Mouse (Mus musculus): ENCODE data around the gene Ifnar1. TPM values are rescaled to one million over a fixed set of nuclear protein-coding genes. Genes with fewer than 3 reads are reported as not detected.
A peak's percentile ranks its signal among the peaks of the same experiment; 100 is the strongest.

The Ifnar1 gene
- polyA plus RNA-seq, 1 experiment from 2014 or later = 19.2 TPM

GRCm38 (mm10) chr16:91485841-91486240 is 803 bp downstream of the Ifnar1 start:
- Histone ChIP-seq H3K9ac (ENCODE audit: low read length) (peak overlapping the region; percentile 85), H3K27me3 (ENCODE audit: control insufficient read depth, insufficient read depth, low read length) (no peaks in the 10 kb centered on the region), H3K9me3 (ENCODE audit: control insufficient read depth, low read length) (no peaks in the 10 kb centered on the region), H3K4me2 (replicated peaks; ENCODE audit: low read depth) (peak overlapping the region; percentile 78), H3K4me1 (replicated peaks; ENCODE audit: control insufficient read depth, insufficient read depth) (peaks cover 3% of the 10 kb centered on the region; the same call in 1 of the 2 replicates), H3K27ac (replicated peaks) (peak overlapping the region; percentile 94), H3K4me3 (ENCODE audit: low read depth, low read length) (peak overlapping the region; percentile 80), H3K36me3 (ENCODE audit: control insufficient read depth, insufficient read depth, low read length) (peaks cover 5% of the 10 kb centered on the region; the same call in 1 of the 2 replicates)
- no peak for ATAC-seq (ENCODE audit: low FRiP score, low TSS enrichment)
- 23% methylated on average over 5 of the region's 5 CpGs for WGBS
- DNase-seq (ENCODE audit: low spot score) = no peak
- TF ChIP-seq CTCF (IDR thresholded peaks at IDR 0.05; ENCODE audit: low read depth) (no peak), EP300 (optimal IDR thresholded peaks at IDR 0.05) (no peak)

GRCm38 (mm10) chr16:91488066-91488465 is 3.0 kb downstream of the Ifnar1 start:
- TF ChIP-seq CTCF (IDR thresholded peaks at IDR 0.05; ENCODE audit: low read depth) (no peak), EP300 (optimal IDR thresholded peaks at IDR 0.05) (no peak)
- Histone ChIP-seq H3K4me2 (replicated peaks; ENCODE audit: low read depth) (no peak overlapping the region), H3K27me3 (ENCODE audit: control insufficient read depth, insufficient read depth, low read length) (no peaks in the 10 kb centered on the region), H3K36me3 (ENCODE audit: control insufficient read depth, insufficient read depth, low read length) (peaks cover 10% of the 10 kb centered on the region; the same call in 1 of the 2 replicates), H3K4me1 (replicated peaks; ENCODE audit: control insufficient read depth, insufficient read depth) (peaks cover 3% of the 10 kb centered on the region; the same call in 1 of the 2 replicates), H3K9me3 (ENCODE audit: control insufficient read depth, low read length) (no peaks in the 10 kb centered on the region), H3K9ac (ENCODE audit: low read length) (no peak overlapping the region), H3K4me3 (ENCODE audit: low read depth, low read length) (no peak overlapping the region), H3K27ac (replicated peaks) (no peak overlapping the region)
- DNase-seq (ENCODE audit: low spot score) = no peak
- ATAC-seq (ENCODE audit: low FRiP score, low TSS enrichment) = no peak
- WGBS = 79% methylated on average over 2 of the region's 2 CpGs

GRCm38 (mm10) chr16:91490897-91491296 is 5.9 kb downstream of the Ifnar1 start:
- Histone ChIP-seq H3K27me3 (ENCODE audit: control insufficient read depth, insufficient read depth, low read length) (no peaks in the 10 kb centered on the region), H3K4me1 (replicated peaks; ENCODE audit: control insufficient read depth, insufficient read depth) (peaks cover 2% of the 10 kb centered on the region; the same call in 1 of the 2 replicates), H3K27ac (replicated peaks) (no peak overlapping the region), H3K4me2 (replicated peaks; ENCODE audit: low read depth) (no peak overlapping the region), H3K4me3 (ENCODE audit: low read depth, low read length) (no peak overlapping the region), H3K9me3 (ENCODE audit: control insufficient read depth, low read length) (no peaks in the 10 kb centered on the region), H3K9ac (ENCODE audit: low read length) (no peak overlapping the region), H3K36me3 (ENCODE audit: control insufficient read depth, insufficient read depth, low read length) (peaks cover 22% of the 10 kb centered on the region)
- WGBS = 84% methylated on average over 4 of the region's 4 CpGs
- no peak for ATAC-seq (ENCODE audit: low FRiP score, low TSS enrichment)
- no peak for DNase-seq (ENCODE audit: low spot score)
- no peak for TF ChIP-seq CTCF (IDR thresholded peaks at IDR 0.05; ENCODE audit: low read depth)
- TF ChIP-seq EP300 (optimal IDR thresholded peaks at IDR 0.05) = no peak

GRCm38 (mm10) chr16:91491473-91491872 is 6.4 kb downstream of the Ifnar1 start:
- Histone ChIP-seq H3K27ac (replicated peaks) (no peak overlapping the region), H3K36me3 (ENCODE audit: control insufficient read depth, insufficient read depth, low read length) (peaks cover 25% of the 10 kb centered on the region), H3K4me2 (replicated peaks; ENCODE audit: low read depth) (no peak overlapping the region), H3K9ac (ENCODE audit: low read length) (no peak overlapping the region), H3K4me1 (replicated peaks; ENCODE audit: control insufficient read depth, insufficient read depth) (no peaks in the 10 kb centered on the region), H3K27me3 (ENCODE audit: control insufficient read depth, insufficient read depth, low read length) (no peaks in the 10 kb centered on the region), H3K9me3 (ENCODE audit: control insufficient read depth, low read length) (no peaks in the 10 kb centered on the region), H3K4me3 (ENCODE audit: low read depth, low read length) (no peak overlapping the region)
- no peak for ATAC-seq (ENCODE audit: low FRiP score, low TSS enrichment)
- 81% methylated on average over 3 of the region's 3 CpGs for WGBS
- TF ChIP-seq CTCF (IDR thresholded peaks at IDR 0.05; ENCODE audit: low read depth) (no peak), EP300 (optimal IDR thresholded peaks at IDR 0.05) (no peak)
- DNase-seq (ENCODE audit: low spot score) = no peak

- TF ChIP-seq CTCF (IDR thresholded peaks at IDR 0.05; ENCODE audit: low read depth) (no peak), EP300 (optimal IDR thresholded peaks at IDR 0.05) (no peak)
- ATAC-seq (ENCODE audit: low FRiP score, low TSS enrichment) (no peak), DNase-seq (ENCODE audit: low spot score) (no peak)
- H3K4me2 ChIP-seq (replicated peaks; ENCODE audit: low read depth) = no peak overlapping the region
- no peak overlapping the region for H3K9ac ChIP-seq (ENCODE audit: low read length)
- WGBS = 85% methylated on average over 4 of the region's 4 CpGs
- no peak overlapping the region for H3K4me3 ChIP-seq (ENCODE audit: low read depth, low read length)
- no peaks in the 10 kb centered on the region for H3K27me3 ChIP-seq (ENCODE audit: control insufficient read depth, insufficient read depth, low read length)
- H3K4me1 ChIP-seq (replicated peaks; ENCODE audit: control insufficient read depth, insufficient read depth) = no peaks in the 10 kb centered on the region
- peaks cover 37% of the 10 kb centered on the region for H3K36me3 ChIP-seq (ENCODE audit: control insufficient read depth, insufficient read depth, low read length)
- no peaks in the 10 kb centered on the region for H3K9me3 ChIP-seq (ENCODE audit: control insufficient read depth, low read length)
- no peak overlapping the region for H3K27ac ChIP-seq (replicated peaks)
Observed at GRCm38 (mm10) chr16:91495501-91495900, 10.5 kb downstream of the Ifnar1 start.

GRCm38 (mm10) chr16:91496206-91496605 is 11.2 kb downstream of the Ifnar1 start:
- Histone ChIP-seq H3K4me3 (ENCODE audit: low read depth, low read length) (no peak overlapping the region), H3K27me3 (ENCODE audit: control insufficient read depth, insufficient read depth, low read length) (no peaks in the 10 kb centered on the region), H3K4me2 (replicated peaks; ENCODE audit: low read depth) (no peak overlapping the region), H3K9ac (ENCODE audit: low read length) (no peak overlapping the region), H3K4me1 (replicated peaks; ENCODE audit: control insufficient read depth, insufficient read depth) (no peaks in the 10 kb centered on the region), H3K27ac (replicated peaks) (no peak overlapping the region), H3K9me3 (ENCODE audit: control insufficient read depth, low read length) (no peaks in the 10 kb centered on the region), H3K36me3 (ENCODE audit: control insufficient read depth, insufficient read depth, low read length) (peaks cover 33% of the 10 kb centered on the region)
- no peak for DNase-seq (ENCODE audit: low spot score)
- TF ChIP-seq EP300 (optimal IDR thresholded peaks at IDR 0.05) (no peak), CTCF (IDR thresholded peaks at IDR 0.05; ENCODE audit: low read depth) (no peak)
- WGBS = 91% methylated on average over 17 of the region's 17 CpGs
- no peak for ATAC-seq (ENCODE audit: low FRiP score, low TSS enrichment)
